Mouse (Mus musculus) thymus, adult 2 months (tissue): ENCODE data around the gene Adora3. TPM values are rescaled to one million over a fixed set of nuclear protein-coding genes. Genes with fewer than 3 reads are reported as not detected.

Experiments used
- DNase-seq: peaks from one replicate; pipeline ENCODE4 v3.0.0; 2021
- H3K27ac ChIP-seq: fragments of 200-500 bp; 2 replicates; pipeline ENCODE4 v1.5.1; 2012; ENCODE audit warnings: low read length, control low read depth; ENCODE audit not compliant: control insufficient read depth, insufficient read depth
- H3K27me3 ChIP-seq: fragments of 200-500 bp; 2 replicates; pipeline ENCODE4 v1.6.1; 2012; ENCODE audit warnings: mild to moderate bottlenecking, low read length, moderate library complexity, mixed read lengths; ENCODE audit not compliant: control insufficient read depth, insufficient read depth
- H3K36me3 ChIP-seq: fragments of 200-500 bp; 2 replicates; pipeline ENCODE4 v1.6.1; 2012; ENCODE audit warnings: mild to moderate bottlenecking, low read length, moderate library complexity; ENCODE audit not compliant: control insufficient read depth, insufficient read depth
- H3K4me1 ChIP-seq: fragments of 200-500 bp; replicated peaks from 2 replicates; pipeline ENCODE4 v1.6.1; 2012; ENCODE audit warnings: low read length; ENCODE audit not compliant: control insufficient read depth, insufficient read depth
- H3K4me3 ChIP-seq: fragments of 200-500 bp; 2 replicates; pipeline ENCODE4 v1.5.1; 2012; ENCODE audit warnings: mild to moderate bottlenecking, low read length, control low read depth, moderate library complexity; ENCODE audit not compliant: control insufficient read depth, insufficient read depth
- CTCF ChIP-seq: fragments of 200-500 bp; IDR thresholded peaks from 2 replicates; pipeline ENCODE4 v1.5.1; 2012; ENCODE audit warnings: mild to moderate bottlenecking, control low read depth, low read length, moderate library complexity, borderline replicate concordance; ENCODE audit not compliant: control insufficient read depth, poor library complexity, insufficient read depth; ENCODE audit errors: extremely low read depth
- POLR2A ChIP-seq: fragments of 200-500 bp; IDR thresholded peaks from 2 replicates; pipeline ENCODE4 v1.6.1; 2012; ENCODE audit warnings: mild to moderate bottlenecking, low read length, control low read depth, moderate library complexity; ENCODE audit not compliant: control insufficient read depth, poor library complexity, insufficient read depth; ENCODE audit errors: extremely low read depth
- WGBS: fragments of 180-500 bp; shearing (Covaris S2); methylation state at CpG from one replicate; pipeline ENCODE4 v1.1.7; 2018; 5-methylcytosine and 5-hydroxymethylcytosine counted together
- polyA plus RNA-seq: library from polyadenylated mRNA; depleted of rRNA; stranded (reverse); fragments of >200 nt; gene quantifications from 2 replicates; pipeline ENCODE4 v1.2.3, GENCODE M21; 2012

Adora3 gene
- polyA plus RNA-seq, 1 experiment = 0.90 TPM

DNA sequence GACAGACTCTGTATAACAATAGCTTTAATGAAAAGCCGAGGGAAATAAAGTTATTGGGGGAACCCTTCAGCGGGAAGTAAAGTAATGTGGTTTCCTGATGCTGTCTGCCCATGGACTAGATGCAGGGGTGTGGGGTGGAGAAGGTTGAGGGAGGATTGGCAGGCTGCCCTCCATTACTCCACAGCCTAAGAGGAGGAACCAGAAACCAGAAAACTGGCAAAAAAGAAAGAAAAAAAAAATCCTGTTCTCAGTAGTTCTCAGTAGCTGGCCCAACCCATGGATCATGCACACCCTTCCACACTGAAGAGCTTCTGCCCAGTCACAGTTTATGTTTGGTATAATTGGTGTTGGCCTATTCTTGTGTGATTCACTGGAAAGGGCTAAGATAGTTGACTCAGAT is 27.7 kb downstream of the Adora3 start:
- H3K4me3 ChIP-seq = no peak overlapping the region
- TF ChIP-seq POLR2A (no peak), CTCF (no peak)
- H3K36me3 ChIP-seq = no peaks in the 10 kb centered on the region
- H3K27ac ChIP-seq = no peak overlapping the region
- DNase-seq = no peak
- peaks cover 26% of the 10 kb centered on the region for H3K4me1 ChIP-seq
- H3K27me3 ChIP-seq = no peaks in the 10 kb centered on the region
- WGBS = 10% methylated on average over 2 of the region's 2 CpGs

DNA sequence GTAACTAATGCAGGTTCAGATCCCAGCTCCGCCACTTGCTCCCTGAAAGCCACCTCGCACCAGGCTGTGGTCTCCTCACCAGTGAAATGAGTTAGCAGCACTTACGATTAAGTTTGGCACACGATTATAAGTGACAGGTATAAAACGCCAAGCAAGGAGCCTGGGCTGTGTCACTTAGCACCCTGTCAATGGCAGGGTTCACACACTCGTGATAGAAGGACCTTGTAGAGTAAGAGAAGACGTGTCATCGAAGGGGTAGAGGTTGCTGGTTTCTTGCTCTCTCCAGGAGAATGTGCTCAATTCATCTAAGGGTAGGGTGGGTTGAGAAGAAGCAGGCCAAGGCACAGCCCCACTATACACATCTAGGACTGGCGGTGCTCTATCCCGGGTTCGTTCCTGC is 28.2 kb downstream of the Adora3 start:
- Histone ChIP-seq H3K4me3 (no peak overlapping the region), H3K27ac (no peak overlapping the region), H3K4me1 (peaks cover 24% of the 10 kb centered on the region), H3K27me3 (no peaks in the 10 kb centered on the region), H3K36me3 (no peaks in the 10 kb centered on the region)
- no peak for TF ChIP-seq CTCF
- TF ChIP-seq POLR2A = no peak
- no peak for DNase-seq
- 86% methylated on average over 11 of the region's 11 CpGs for WGBS

DNA sequence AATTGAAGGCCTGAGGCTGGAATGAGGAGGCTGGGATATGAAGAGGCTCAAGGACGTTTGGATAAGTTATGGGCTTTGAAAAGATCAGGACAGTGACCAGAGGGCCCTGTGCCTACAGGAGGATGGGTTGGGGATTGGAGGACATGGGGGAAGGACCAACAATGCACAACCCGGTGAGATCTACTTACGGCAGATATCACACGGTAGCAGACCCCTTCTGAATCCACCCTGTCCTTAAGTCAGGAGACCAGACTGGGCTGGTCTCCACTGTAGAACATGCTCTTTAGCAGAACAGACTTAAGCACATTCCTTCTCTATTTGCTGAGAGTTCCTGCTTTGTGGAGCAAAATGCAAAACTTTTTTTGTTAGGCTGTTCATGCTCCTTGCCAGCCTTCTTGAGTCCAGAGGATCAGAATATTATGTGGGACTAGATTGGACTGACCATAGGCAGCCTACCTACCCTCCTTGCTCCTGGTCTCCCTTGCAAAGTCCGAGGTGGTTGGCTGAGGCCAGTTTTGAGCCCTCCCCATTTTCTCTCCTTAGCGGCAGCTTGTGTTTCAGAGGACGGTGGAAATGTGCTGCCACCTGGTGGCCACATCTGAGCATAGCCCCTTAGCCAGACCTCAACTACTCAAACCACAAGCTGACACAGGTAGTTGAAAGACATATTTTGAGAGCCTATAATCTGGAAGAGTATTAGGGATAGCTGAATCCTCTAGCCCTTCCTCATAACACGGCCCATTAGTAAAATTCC is 28.9 kb downstream of the Adora3 start:
- Histone ChIP-seq H3K27ac (no peak overlapping the region), H3K36me3 (no peaks in the 10 kb centered on the region), H3K4me3 (no peak overlapping the region), H3K27me3 (no peaks in the 10 kb centered on the region), H3K4me1 (peaks cover 22% of the 10 kb centered on the region)
- WGBS = 46% methylated on average over 8 of the region's 8 CpGs
- DNase-seq = peak; percentile 83
- no peak for TF ChIP-seq POLR2A
- peak; percentile 73; the same call in 1 of the 2 replicates for TF ChIP-seq CTCF

DNA sequence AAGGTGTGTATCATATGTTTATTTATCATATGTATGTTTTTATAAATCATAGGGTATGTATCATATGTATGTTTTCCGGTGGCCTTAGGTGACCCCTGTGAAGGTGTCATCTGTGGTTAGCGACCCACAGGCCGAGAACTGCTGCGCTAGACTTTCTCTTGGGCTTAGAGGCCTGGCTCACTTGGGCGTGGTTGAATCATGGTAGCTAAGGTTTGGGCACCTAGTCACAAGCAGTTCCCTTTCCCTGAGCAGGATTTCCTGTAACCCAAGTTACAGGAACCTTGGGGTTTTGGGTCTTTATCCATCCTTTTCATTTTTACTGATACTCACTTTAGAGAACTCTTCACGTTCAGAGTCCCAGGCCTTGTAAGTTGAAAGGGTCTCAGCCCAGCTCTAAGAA is 29.6 kb downstream of the Adora3 start:
- no peak overlapping the region for H3K4me3 ChIP-seq
- peaks cover 19% of the 10 kb centered on the region for H3K4me1 ChIP-seq
- no peak overlapping the region for H3K27ac ChIP-seq
- TF ChIP-seq POLR2A (no peak), CTCF (no peak)
- H3K36me3 ChIP-seq = no peaks in the 10 kb centered on the region
- 48% methylated on average over 6 of the region's 6 CpGs for WGBS
- no peaks in the 10 kb centered on the region for H3K27me3 ChIP-seq
- no peak for DNase-seq

DNA sequence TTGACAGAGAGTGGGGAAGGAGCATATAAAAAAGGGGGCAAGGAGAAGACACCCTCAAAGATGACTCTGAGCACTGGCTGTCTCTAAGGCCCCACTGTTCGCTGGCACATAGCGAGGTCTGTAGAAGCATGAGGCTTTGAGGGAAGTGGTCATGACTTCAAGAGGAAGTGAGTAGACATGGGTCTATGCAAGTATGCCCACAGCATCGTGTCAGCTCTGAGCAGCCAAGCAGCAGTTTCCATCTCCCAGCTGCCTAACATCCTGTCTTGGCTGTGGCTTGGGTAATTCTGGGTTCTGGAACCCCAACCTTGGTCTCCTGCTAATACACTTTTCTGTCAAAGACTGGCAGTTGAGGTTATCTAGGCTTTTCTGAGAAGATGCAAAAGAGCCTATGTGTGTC is 30.1 kb downstream of the Adora3 start:
- Histone ChIP-seq H3K27ac (no peak overlapping the region), H3K4me3 (no peak overlapping the region), H3K27me3 (no peaks in the 10 kb centered on the region), H3K36me3 (no peaks in the 10 kb centered on the region), H3K4me1 (peaks cover 15% of the 10 kb centered on the region)
- no peak for TF ChIP-seq POLR2A
- TF ChIP-seq CTCF = no peak
- WGBS = 10% methylated on average over 3 of the region's 3 CpGs
- no peak for DNase-seq

DNA sequence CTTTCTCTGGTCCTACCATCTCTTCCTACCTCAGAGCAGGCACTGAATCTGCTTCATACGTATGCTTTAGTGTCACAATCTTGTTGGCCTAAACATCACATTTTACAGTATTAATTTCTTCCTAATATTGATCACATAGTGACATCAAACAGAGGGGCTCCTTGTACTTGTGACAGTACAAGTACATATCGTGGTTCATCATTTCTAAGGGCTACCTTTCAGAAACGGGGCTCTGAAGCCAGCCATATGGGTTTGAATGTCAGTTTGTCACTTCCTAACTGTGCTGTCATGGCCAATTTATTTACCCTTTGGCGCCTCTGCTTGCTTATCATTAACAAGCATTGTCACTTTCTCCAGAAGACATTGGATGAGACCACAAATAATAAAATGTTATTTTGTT is 30.8 kb downstream of the Adora3 start:
- H3K27ac ChIP-seq = no peak overlapping the region
- no peak for DNase-seq
- WGBS = 85% methylated on average over 4 of the region's 4 CpGs
- H3K4me3 ChIP-seq = no peak overlapping the region
- TF ChIP-seq CTCF = no peak
- no peak for TF ChIP-seq POLR2A
- H3K36me3 ChIP-seq = no peaks in the 10 kb centered on the region
- H3K27me3 ChIP-seq = no peaks in the 10 kb centered on the region
- peaks cover 15% of the 10 kb centered on the region for H3K4me1 ChIP-seq
